Mouse (Mus musculus): ENCODE measurements around the gene Arl5c.

Arl5c gene

GRCm38 (mm10) chr11:98019883-98020610, 24.1 kb upstream of the Arl5c start:
- no peak for DNase-seq (ENCODE audit: extremely low spot score)

GRCm38 (mm10) chr11:98018858-98019641, 23.1 kb upstream of the Arl5c start:
- DNase-seq (ENCODE audit: extremely low spot score): peak; percentile 47

- no peak for DNase-seq (ENCODE audit: extremely low spot score)
Measured at GRCm38 (mm10) chr11:98018222-98018621, 22.2 kb upstream of the Arl5c start.

- DNase-seq (ENCODE audit: extremely low spot score): no peak
Measured at GRCm38 (mm10) chr11:98016824-98017223, 20.8 kb upstream of the Arl5c start.

GRCm38 (mm10) chr11:98016177-98016576, 20.2 kb upstream of the Arl5c start:
- DNase-seq (ENCODE audit: extremely low spot score): no peak

- DNase-seq (ENCODE audit: extremely low spot score): no peak
Measured at GRCm38 (mm10) chr11:98012831-98013230, 16.9 kb upstream of the Arl5c start.

- DNase-seq (ENCODE audit: extremely low spot score): no peak
Measured at GRCm38 (mm10) chr11:98011716-98012115, 15.7 kb upstream of the Arl5c start.

GRCm38 (mm10) chr11:98008087-98008486, 12.1 kb upstream of the Arl5c start:
- no peak for DNase-seq (ENCODE audit: extremely low spot score)

- no peak for DNase-seq (ENCODE audit: extremely low spot score)
Measured at GRCm38 (mm10) chr11:98005686-98006085, 9.7 kb upstream of the Arl5c start.

GRCm38 (mm10) chr11:98005076-98005475, 9.1 kb upstream of the Arl5c start:
- no peak for DNase-seq (ENCODE audit: extremely low spot score)

- no peak for DNase-seq (ENCODE audit: extremely low spot score)
Measured at GRCm38 (mm10) chr11:98004161-98004560, 8.2 kb upstream of the Arl5c start.

GRCm38 (mm10) chr11:98003171-98003671, 7.2 kb upstream of the Arl5c start:
- no peak for DNase-seq (ENCODE audit: extremely low spot score)

GRCm38 (mm10) chr11:98002627-98003026, 6.6 kb upstream of the Arl5c start:
- peak; percentile 82 for DNase-seq (ENCODE audit: extremely low spot score)

GRCm38 (mm10) chr11:98001986-98002385, 6.0 kb upstream of the Arl5c start:
- DNase-seq (ENCODE audit: extremely low spot score): no peak

- DNase-seq (ENCODE audit: extremely low spot score): no peak
Measured at GRCm38 (mm10) chr11:98001351-98001824, 5.4 kb upstream of the Arl5c start.

GRCm38 (mm10) chr11:98000378-98001140, 4.6 kb upstream of the Arl5c start:
- no peak for DNase-seq (ENCODE audit: extremely low spot score)

GRCm38 (mm10) chr11:97999748-98000147, 3.8 kb upstream of the Arl5c start:
- DNase-seq (ENCODE audit: extremely low spot score): no peak

- no peak for DNase-seq (ENCODE audit: extremely low spot score)
Measured at GRCm38 (mm10) chr11:97998898-97999608, 3.1 kb upstream of the Arl5c start.

GRCm38 (mm10) chr11:97998074-97998793, 2.3 kb upstream of the Arl5c start:
- no peak for DNase-seq (ENCODE audit: extremely low spot score)

- DNase-seq (ENCODE audit: extremely low spot score): no peak
Measured at GRCm38 (mm10) chr11:97997387-97997960, 1.5 kb upstream of the Arl5c start.
